Mouse (Mus musculus): ENCODE measurements around the gene Prpf40b. TPM values are rescaled to one million over a fixed set of nuclear protein-coding genes. Genes with fewer than 3 reads are reported as not detected.

The Prpf40b gene
- total and polyA plus RNA-seq, 3 experiments, result 24.7 to 46.4 TPM; not detected in 1

DNA sequence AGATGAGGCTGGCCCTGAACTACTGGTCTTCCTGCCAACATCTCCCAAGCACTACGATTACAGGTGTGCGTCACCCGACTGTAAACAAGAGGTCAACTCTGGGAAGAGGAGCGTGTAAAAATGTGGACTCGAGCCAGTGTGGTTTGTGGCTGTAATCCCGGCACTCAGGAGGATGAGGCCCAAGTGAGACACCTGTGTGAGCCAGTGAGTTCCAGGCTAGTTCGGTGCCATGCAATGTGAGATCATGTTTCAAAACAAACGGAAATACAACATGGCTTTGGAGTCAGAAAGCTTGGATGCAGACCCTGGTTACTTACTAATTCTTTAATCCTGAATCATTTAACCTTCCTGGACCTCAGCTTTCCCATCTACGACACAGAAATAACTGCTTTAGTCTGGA is 64.1 kb downstream of the Prpf40b start:
- Histone ChIP-seq H3K4me3 (ENCODE audit: control insufficient read depth in 1 of 2, insufficient read depth in 1 of 2, low read depth in 2 of 2, low read length in 2 of 2) (no peak overlapping the region), H3K4me1 (ENCODE audit: control insufficient read depth in 1 of 2, insufficient read depth in 2 of 2, low read length in 2 of 2) (no peaks in the 10 kb centered on the region), H3K36me3 (ENCODE audit: control insufficient read depth in 1 of 2, insufficient read depth in 2 of 2, low read length in 2 of 2) (no peaks in the 10 kb centered on the region), H3K9me3 (replicated peaks; ENCODE audit: insufficient read depth, low read length) (no peaks in the 10 kb centered on the region), H3K79me2 (ENCODE audit: control insufficient read depth, insufficient read depth, low read length, poor library complexity) (no peaks in the 10 kb centered on the region), H3K9ac (ENCODE audit: control insufficient read depth, low read depth, low read length, poor library complexity, severe bottlenecking) (no peak overlapping the region), H3K27ac (ENCODE audit: control insufficient read depth, low read depth, low read length) (no peak overlapping the region), H3K27me3 (ENCODE audit: control insufficient read depth in 1 of 2, insufficient read depth in 2 of 2, low read length in 2 of 2) (peaks cover 44 to 85% of the 10 kb centered on the region in 2 experiments)
- no peak for DNase-seq (ENCODE audit: low read depth, low spot score)
- TF ChIP-seq TBP (IDR thresholded peaks at IDR 0.05; ENCODE audit: low read depth, low read length), result no peak
- TF ChIP-seq MYC (IDR thresholded peaks at IDR 0.05; ENCODE audit: low read depth, low read length), result no peak
- no peak for TF ChIP-seq USF2 (IDR thresholded peaks at IDR 0.05; ENCODE audit: borderline replicate concordance in 1 of 2, insufficient read depth in 1 of 2, low read depth in 1 of 2, low read length in 2 of 2)
- TF ChIP-seq ZMIZ1 (IDR thresholded peaks at IDR 0.05; ENCODE audit: low read depth, low read length), result no peak
- no peak for TF ChIP-seq MAX (IDR thresholded peaks at IDR 0.05; ENCODE audit: low read length)
- no peak for TF ChIP-seq MAZ (IDR thresholded peaks at IDR 0.05; ENCODE audit: low read depth, low read length)
- TF ChIP-seq CTCF (IDR thresholded peaks at IDR 0.05 in 2 of 3, conservative IDR thresholded peaks at IDR 0.05 in 1 of 3; ENCODE audit: control insufficient read depth in 1 of 3, insufficient read depth in 1 of 3, low read depth in 2 of 3, low read length in 3 of 3, poor library complexity in 1 of 3, severe bottlenecking in 1 of 3), result no peak
- TF ChIP-seq POLR2A (IDR thresholded peaks at IDR 0.05; ENCODE audit: control insufficient read depth in 1 of 2, insufficient read depth in 1 of 2, low read depth in 1 of 2, low read length in 2 of 2, poor library complexity in 1 of 2), result no peak
- no peak for TF ChIP-seq SMC3 (IDR thresholded peaks at IDR 0.05; ENCODE audit: low read depth, low read length)
- TF ChIP-seq NELFE (IDR thresholded peaks at IDR 0.05; ENCODE audit: low read depth, low read length), result no peak

DNA sequence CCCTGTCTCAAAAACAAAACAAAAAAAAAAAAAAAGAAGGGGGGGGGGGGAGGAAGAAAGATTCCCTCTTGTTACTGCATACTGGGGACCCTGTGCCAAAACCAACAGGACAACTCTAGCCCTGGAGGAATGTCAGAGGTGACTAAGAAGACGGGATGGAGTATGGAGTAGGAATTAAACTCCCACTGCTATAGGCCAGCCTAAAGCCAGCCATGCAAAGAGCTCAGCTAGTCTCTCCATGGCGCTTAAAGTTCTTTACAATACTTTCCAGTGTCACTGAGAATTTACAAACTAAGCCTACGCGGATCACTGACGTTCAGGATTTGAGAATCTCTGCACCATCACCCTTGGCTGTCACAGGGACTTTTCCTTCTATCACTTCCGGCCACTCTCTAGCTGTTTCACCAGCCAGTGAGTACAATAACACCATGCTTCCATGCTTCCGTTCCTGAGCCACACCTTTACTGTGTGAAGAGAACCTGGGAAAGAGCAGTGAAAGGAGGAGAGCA is 69.2 kb downstream of the Prpf40b start:
- no peak overlapping the region for H3K27ac ChIP-seq (ENCODE audit: control insufficient read depth, low read depth, low read length)
- H3K36me3 ChIP-seq (ENCODE audit: control insufficient read depth in 1 of 2, insufficient read depth in 2 of 2, low read length in 2 of 2), result no peaks in the 10 kb centered on the region
- H3K9ac ChIP-seq (ENCODE audit: control insufficient read depth, low read depth, low read length, poor library complexity, severe bottlenecking), result no peak overlapping the region
- H3K79me2 ChIP-seq (ENCODE audit: control insufficient read depth, insufficient read depth, low read length, poor library complexity), result no peaks in the 10 kb centered on the region
- H3K4me3 ChIP-seq (ENCODE audit: control insufficient read depth in 1 of 2, insufficient read depth in 1 of 2, low read depth in 2 of 2, low read length in 2 of 2), result no peak overlapping the region
- H3K9me3 ChIP-seq (replicated peaks; ENCODE audit: insufficient read depth, low read length), result no peaks in the 10 kb centered on the region
- H3K27me3 ChIP-seq (ENCODE audit: control insufficient read depth in 1 of 2, insufficient read depth in 2 of 2, low read length in 2 of 2), result peaks cover 24 to 67% of the 10 kb centered on the region in 2 experiments
- no peak for DNase-seq (ENCODE audit: low read depth, low spot score)
- H3K4me1 ChIP-seq (ENCODE audit: control insufficient read depth in 1 of 2, insufficient read depth in 2 of 2, low read length in 2 of 2), result no peaks in the 10 kb centered on the region
- TF ChIP-seq ZC3H11A (IDR thresholded peaks at IDR 0.05; ENCODE audit: low read depth, low read length) (no peak), KAT2A (conservative IDR thresholded peaks at IDR 0.05; ENCODE audit: low read depth, low read length) (no peak), HCFC1 (IDR thresholded peaks at IDR 0.05; ENCODE audit: low read depth, low read length) (no peak), POLR2A (IDR thresholded peaks at IDR 0.05; ENCODE audit: control insufficient read depth in 1 of 2, insufficient read depth in 1 of 2, low read depth in 1 of 2, low read length in 2 of 2, poor library complexity in 1 of 2) (no peak), POLR2AphosphoS2 (IDR thresholded peaks at IDR 0.05; ENCODE audit: low read length) (no peak), MYC (IDR thresholded peaks at IDR 0.05; ENCODE audit: low read depth, low read length) (no peak), MEF2A (IDR thresholded peaks at IDR 0.05; ENCODE audit: extremely low read depth, insufficient replicate concordance, low read depth, low read length, poor library complexity, severe bottlenecking) (no peak), MAFK (IDR thresholded peaks at IDR 0.05; ENCODE audit: borderline replicate concordance, low read depth, low read length) (no peak), ZNF384 (IDR thresholded peaks at IDR 0.05; ENCODE audit: low read depth, low read length) (no peak), USF1 (IDR thresholded peaks at IDR 0.05; ENCODE audit: low read depth, low read length) (no peak), ETS1 (IDR thresholded peaks at IDR 0.05; ENCODE audit: low read depth, low read length) (no peak), BHLHE40 (IDR thresholded peaks at IDR 0.05; ENCODE audit: borderline replicate concordance, low read depth, low read length) (no peak), GATA1 (IDR thresholded peaks at IDR 0.05; ENCODE audit: low read depth, low read length) (no peak), TBP (IDR thresholded peaks at IDR 0.05; ENCODE audit: low read depth, low read length) (no peak), TAL1 (IDR thresholded peaks at IDR 0.05; ENCODE audit: low read length) (no peak), SMC3 (IDR thresholded peaks at IDR 0.05; ENCODE audit: low read depth, low read length) (no peak), MAZ (IDR thresholded peaks at IDR 0.05; ENCODE audit: low read depth, low read length) (no peak), EP300 (IDR thresholded peaks at IDR 0.05; ENCODE audit: low read depth in 1 of 2, low read length in 2 of 2) (no peak), CHD1 (IDR thresholded peaks at IDR 0.05; ENCODE audit: low read depth, low read length) (no peak), MYB (IDR thresholded peaks at IDR 0.05; ENCODE audit: low read depth, low read length) (no peak)
